Mouse (Mus musculus): ENCODE data around the gene Lrpap1.

The Lrpap1 gene

GRCm38 (mm10) chr5:35057582-35057981 lies 48.0 kb downstream of the Lrpap1 start:
- no peak for DNase-seq (ENCODE audit: low spot score in 2 of 2)

- DNase-seq (ENCODE audit: low spot score in 2 of 2), result peak in 1 of 2 experiments; percentile 19
These were observed 48.7 kb downstream of the Lrpap1 start, which contains the start of gene Dok7 for GRCm38 (mm10) chr5:35056604-35057432. Gene Dok7, plus strand, starts transcription at chr5:35056766.

DNA sequence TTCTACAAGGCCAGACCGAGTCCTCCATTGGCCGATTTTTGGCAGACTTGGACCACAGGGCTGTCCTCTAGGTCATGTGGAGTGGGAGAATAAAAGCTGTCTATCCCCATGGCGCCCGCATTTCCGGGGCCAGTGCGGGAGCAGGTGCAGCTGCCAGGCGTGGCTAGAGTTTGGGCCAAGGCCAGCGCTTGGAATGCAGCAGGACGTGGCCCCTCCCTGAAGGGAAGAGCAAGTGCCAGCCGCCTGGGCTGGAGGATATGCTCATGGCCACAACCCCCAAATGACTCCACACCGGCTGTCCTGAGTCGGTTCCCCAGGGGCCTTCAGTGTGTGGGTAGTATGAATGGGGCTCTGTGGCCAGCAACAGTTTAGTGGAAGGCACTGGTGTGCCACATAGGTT lies 50.5 kb downstream of the Lrpap1 start:
- DNase-seq (ENCODE audit: low spot score in 2 of 2), result peak in 1 of 2 experiments; percentile 29

GRCm38 (mm10) chr5:35054628-35055027 lies 50.9 kb downstream of the Lrpap1 start:
- no peak for DNase-seq (ENCODE audit: low spot score in 2 of 2)

DNA sequence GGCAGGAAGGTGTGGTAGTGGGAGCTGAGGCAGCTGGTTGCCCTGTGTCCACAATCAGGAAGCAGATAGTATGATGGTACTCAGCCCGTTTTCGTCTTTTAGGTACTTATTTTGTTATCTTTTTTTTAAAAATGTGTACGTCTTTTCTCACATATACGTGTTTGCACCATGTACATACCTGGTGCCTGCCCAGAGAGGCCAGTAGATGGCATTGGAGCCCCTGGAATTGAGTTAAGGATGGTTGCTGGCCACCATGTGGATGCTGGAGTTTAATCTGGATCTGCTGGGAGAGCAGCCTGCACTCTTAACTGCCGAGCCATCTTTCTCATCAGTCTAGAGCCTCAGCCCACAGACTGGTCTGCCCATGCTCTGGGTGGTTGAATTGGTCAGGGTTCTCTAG lies 55.0 kb downstream of the Lrpap1 start:
- DNase-seq (ENCODE audit: low spot score in 2 of 2), result no peak

- DNase-seq (ENCODE audit: low spot score in 2 of 2), result peak; percentile 60 to 72
These were observed 62.5 kb downstream of the Lrpap1 start for GRCm38 (mm10) chr5:35043110-35043451.

- no peak for DNase-seq (ENCODE audit: low spot score in 2 of 2)
These were observed 63.0 kb downstream of the Lrpap1 start for GRCm38 (mm10) chr5:35042431-35043109.
